Mouse (Mus musculus): ENCODE measurements around the gene Rhbdd1. TPM values are rescaled to one million over a fixed set of nuclear protein-coding genes. Genes with fewer than 3 reads are reported as not detected.

Gene Rhbdd1
- polyA plus RNA-seq, 1 experiment from 2014 or later, result 36.5 TPM

DNA sequence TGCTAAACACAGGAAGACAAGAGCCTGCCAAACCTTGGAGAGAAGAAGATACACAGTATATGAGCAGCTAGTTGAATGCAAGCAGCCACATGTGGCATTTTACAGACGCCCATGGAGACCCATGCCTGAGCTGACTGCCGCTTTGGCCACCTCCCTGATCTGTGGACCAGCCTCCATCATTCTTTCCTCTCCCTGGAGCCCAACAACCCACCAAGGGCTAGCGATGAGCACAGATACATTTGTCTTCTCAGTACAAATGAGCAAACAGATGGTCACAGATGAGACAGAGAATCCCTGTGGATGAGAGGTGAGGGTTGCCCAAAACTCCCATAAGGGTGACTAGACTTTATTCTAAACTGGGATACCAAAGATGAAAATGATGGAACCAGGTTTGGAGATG lies 137.8 kb downstream of the Rhbdd1 start:
- ChIA-PET POLR2A (no interaction called here), CTCF (no interaction called here)
- in situ Hi-C loops (cut with MboI; ENCODE audit: low pct_unique_long_range_greater_than_20kb), result loop anchor here (25.0 kb wide), 1 partner anchor 1617 kb away; no protein-coding TSS in a partner anchor
- no peak for ATAC-seq
- no peaks in the 10 kb centered on the region for H3K27me3 ChIP-seq
- DNase-seq (ENCODE audit: low read depth, low spot score), result no peak
- no peak for TF ChIP-seq CTCF (IDR thresholded peaks at IDR 0.05)

- ATAC-seq (no peak), DNase-seq (ENCODE audit: low read depth, low spot score) (no peak)
- no peak for TF ChIP-seq CTCF (IDR thresholded peaks at IDR 0.05)
- in situ Hi-C loops (cut with MboI; ENCODE audit: low pct_unique_long_range_greater_than_20kb), result loop anchor here (25.0 kb wide), 1 partner anchor 1622 kb away; no protein-coding TSS in a partner anchor
- H3K27me3 ChIP-seq, result no peaks in the 10 kb centered on the region
- ChIA-PET CTCF (no interaction called here), POLR2A (no interaction called here)
Observed at GRCm38 (mm10) chr1:82459350-82459749, 143.1 kb downstream of the Rhbdd1 start.

- TF ChIP-seq CTCF (IDR thresholded peaks at IDR 0.05), result no peak
- CTCF ChIA-PET, result no interaction called here
- POLR2A ChIA-PET, result no interaction called here
- DNase-seq (ENCODE audit: low read depth, low spot score), result no peak
- no peak for ATAC-seq
- no peaks in the 10 kb centered on the region for H3K27me3 ChIP-seq
- in situ Hi-C loops (cut with MboI; ENCODE audit: low pct_unique_long_range_greater_than_20kb), result loop anchor here (25.0 kb wide), 1 partner anchor 1623 kb away; no protein-coding TSS in a partner anchor
Observed at GRCm38 (mm10) chr1:82459926-82460325, 143.7 kb downstream of the Rhbdd1 start.

DNA sequence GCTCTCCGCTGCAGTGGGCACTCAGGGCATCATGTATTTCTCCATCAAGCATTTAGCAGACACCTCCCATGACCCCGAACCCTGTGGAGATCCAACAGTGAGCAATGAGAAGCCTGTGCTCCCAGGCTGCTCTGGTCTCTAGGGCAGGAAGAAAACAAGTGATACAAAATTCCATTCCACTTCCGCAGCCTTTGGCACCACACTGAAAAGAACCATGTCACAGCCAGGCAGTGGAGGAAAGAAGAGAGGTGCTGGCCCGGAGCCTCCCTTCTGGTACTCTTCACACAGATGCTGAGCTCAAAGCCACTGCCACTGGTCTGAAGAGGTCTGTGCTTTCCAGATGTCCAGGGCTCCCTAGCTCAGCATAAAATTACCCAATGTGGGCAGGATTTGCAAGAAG lies 144.8 kb downstream of the Rhbdd1 start:
- in situ Hi-C loops (cut with MboI; ENCODE audit: low pct_unique_long_range_greater_than_20kb), result loop anchor here (25.0 kb wide), 1 partner anchor 1624 kb away; no protein-coding TSS in a partner anchor
- ChIA-PET POLR2A (no interaction called here), CTCF (interaction anchor here (1.7 to 2.2 kb wide), 2 partner anchors 10 to 1160 kb away, joined by 4 to 7 read pairs; no protein-coding TSS in a partner anchor)
- no peak for TF ChIP-seq CTCF (IDR thresholded peaks at IDR 0.05)
- DNase-seq (ENCODE audit: low read depth, low spot score) (no peak), ATAC-seq (no peak)
- no peaks in the 10 kb centered on the region for H3K27me3 ChIP-seq

DNA sequence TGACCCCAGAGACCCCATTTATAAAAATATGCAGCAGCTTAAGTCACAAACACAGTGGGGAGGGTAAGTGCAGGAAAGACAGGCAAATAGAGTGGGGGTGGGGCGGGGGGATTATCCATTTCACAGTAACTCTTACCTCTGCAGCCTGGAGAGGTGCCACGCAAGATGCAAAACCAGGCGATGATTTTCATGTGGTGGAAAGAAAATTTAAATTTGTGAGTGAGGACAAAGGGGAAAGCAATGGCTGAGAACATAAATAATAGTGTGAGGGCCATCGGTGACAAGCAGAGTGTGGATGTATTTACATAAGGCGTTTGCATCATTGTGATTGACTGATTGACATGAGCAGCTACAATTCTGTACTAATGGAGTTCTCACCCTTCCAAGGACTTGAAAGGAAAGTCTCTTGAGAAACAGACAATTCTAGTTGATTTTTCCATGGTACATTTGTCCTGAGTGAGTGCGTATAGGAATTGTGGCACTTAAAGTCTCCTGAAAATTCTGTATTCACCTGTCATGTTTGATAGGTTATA lies 149.1 kb downstream of the Rhbdd1 start:
- POLR2A ChIA-PET, result no interaction called here
- TF ChIP-seq CTCF (IDR thresholded peaks at IDR 0.05), result no peak
- no peak for ATAC-seq
- in situ Hi-C loops (cut with MboI; ENCODE audit: low pct_unique_long_range_greater_than_20kb), result loop anchor here (25.0 kb wide), 1 partner anchor 1628 kb away; no protein-coding TSS in a partner anchor
- CTCF ChIA-PET, result interaction anchor here (1.1 kb wide), 1 partner anchor 11 kb away, joined by 5 read pairs; no protein-coding TSS in a partner anchor
- no peak for DNase-seq (ENCODE audit: low read depth, low spot score)
- no peaks in the 10 kb centered on the region for H3K27me3 ChIP-seq

GRCm38 (mm10) chr1:82468872-82469271 lies 152.6 kb downstream of the Rhbdd1 start:
- in situ Hi-C loops (cut with MboI; ENCODE audit: low pct_unique_long_range_greater_than_20kb), result loop anchor here (25.0 kb wide), 1 partner anchor 1632 kb away; no protein-coding TSS in a partner anchor
- CTCF ChIA-PET, result interaction anchor here (1.7 kb wide), 1 partner anchor 10 kb away, joined by 5 read pairs; no protein-coding TSS in a partner anchor
- no peak for DNase-seq (ENCODE audit: low read depth, low spot score)
- no peak for TF ChIP-seq CTCF (IDR thresholded peaks at IDR 0.05)
- ATAC-seq, result no peak
- no peaks in the 10 kb centered on the region for H3K27me3 ChIP-seq
- POLR2A ChIA-PET, result no interaction called here

DNA sequence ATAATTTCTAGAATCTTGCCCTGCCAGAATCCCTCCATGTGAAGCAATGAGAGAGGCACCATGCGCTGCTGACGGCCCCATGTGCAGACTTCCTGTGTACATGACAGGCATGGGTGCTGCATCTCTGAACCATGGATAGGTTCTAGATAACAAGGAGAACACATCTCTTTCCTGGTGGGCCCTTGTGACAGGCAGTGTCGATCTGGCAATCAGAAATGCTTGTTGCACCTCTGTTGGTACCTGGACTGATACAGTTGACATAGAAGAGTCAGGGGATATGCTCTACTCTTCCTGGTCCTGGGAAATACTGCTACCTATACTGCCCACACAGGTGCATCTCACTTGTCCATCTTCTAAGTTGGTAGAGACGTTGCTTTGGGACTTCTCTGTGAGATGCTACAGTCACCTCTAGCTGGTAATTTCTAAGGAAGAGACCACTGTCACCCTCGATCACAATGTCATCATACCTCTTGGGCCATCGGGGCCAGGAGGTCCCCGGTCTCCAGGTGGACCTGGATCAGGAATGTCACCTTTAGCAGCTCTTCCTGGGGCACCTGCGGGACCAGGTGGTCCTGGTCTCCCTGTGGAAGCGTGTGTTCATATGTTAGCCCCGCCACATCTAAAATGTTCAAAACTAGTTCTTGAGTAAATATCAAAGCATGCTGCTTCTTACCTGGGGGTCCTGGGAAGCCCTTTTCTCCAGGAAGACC lies 154.4 kb downstream of the Rhbdd1 start:
- ATAC-seq, result no peak
- in situ Hi-C loops (cut with MboI; ENCODE audit: low pct_unique_long_range_greater_than_20kb), result loop anchor here (25.0 kb wide), 1 partner anchor 1633 kb away; no protein-coding TSS in a partner anchor
- CTCF ChIA-PET, result interaction anchor here (1.2 to 2.6 kb wide), 2 partner anchors 9 to 12 kb away, joined by 3 to 7 read pairs; no protein-coding TSS in a partner anchor
- POLR2A ChIA-PET, result no interaction called here
- TF ChIP-seq CTCF (IDR thresholded peaks at IDR 0.05), result no peak
- DNase-seq (ENCODE audit: low read depth, low spot score), result no peak
- no peaks in the 10 kb centered on the region for H3K27me3 ChIP-seq

GRCm38 (mm10) chr1:82473467-82473866 lies 157.2 kb downstream of the Rhbdd1 start:
- CTCF ChIA-PET, result interaction anchor here (1.3 kb wide), 1 partner anchor 11 kb away, joined by 4 read pairs; no protein-coding TSS in a partner anchor
- no peak for TF ChIP-seq CTCF (IDR thresholded peaks at IDR 0.05)
- POLR2A ChIA-PET, result no interaction called here
- no peaks in the 10 kb centered on the region for H3K27me3 ChIP-seq
- DNase-seq (ENCODE audit: low read depth, low spot score) (no peak), ATAC-seq (no peak)
- in situ Hi-C loops (cut with MboI; ENCODE audit: low pct_unique_long_range_greater_than_20kb), result loop anchor here (25.0 kb wide), 1 partner anchor 1636 kb away; no protein-coding TSS in a partner anchor

DNA sequence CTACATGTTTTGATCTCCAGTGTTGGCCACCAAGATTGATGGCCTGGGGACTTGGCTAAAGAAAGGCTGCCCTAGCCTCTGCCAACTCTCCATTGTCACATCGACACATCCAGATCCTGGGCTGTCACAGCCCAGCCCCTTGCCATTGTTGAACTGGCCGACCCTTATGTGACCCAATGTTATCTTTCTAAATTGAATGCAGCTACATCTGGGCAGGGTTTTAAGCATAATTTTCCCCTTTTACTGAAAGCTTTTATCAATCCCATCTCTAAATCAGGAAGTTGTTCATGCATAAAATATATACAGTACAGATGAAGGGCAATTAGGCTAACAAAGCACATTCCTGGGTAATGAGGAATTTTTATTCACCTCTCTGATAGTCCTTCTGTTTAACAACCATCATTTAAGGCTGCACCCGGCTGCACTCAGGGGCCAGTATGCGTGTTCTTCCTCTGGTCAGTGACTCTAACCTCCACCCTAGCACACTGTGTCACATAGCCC lies 158.3 kb downstream of the Rhbdd1 start:
- POLR2A ChIA-PET, result no interaction called here
- no peaks in the 10 kb centered on the region for H3K27me3 ChIP-seq
- CTCF ChIA-PET, result interaction anchor here (1.3 kb wide), 1 partner anchor 12 kb away, joined by 4 read pairs; no protein-coding TSS in a partner anchor
- in situ Hi-C loops (cut with MboI; ENCODE audit: low pct_unique_long_range_greater_than_20kb), result loop anchor here (25.0 kb wide), 1 partner anchor 1637 kb away; no protein-coding TSS in a partner anchor
- TF ChIP-seq CTCF (IDR thresholded peaks at IDR 0.05), result no peak
- DNase-seq (ENCODE audit: low read depth, low spot score) (no peak), ATAC-seq (no peak)

- DNase-seq (ENCODE audit: low read depth, low spot score) (no peak), ATAC-seq (no peak)
- ChIA-PET CTCF (interaction anchor here (1.7 to 1.9 kb wide), 2 partner anchors 10 to 1156 kb away, joined by 3 to 5 read pairs; no protein-coding TSS in a partner anchor), POLR2A (no interaction called here)
- no peak for TF ChIP-seq CTCF (IDR thresholded peaks at IDR 0.05)
- no peaks in the 10 kb centered on the region for H3K27me3 ChIP-seq
- in situ Hi-C loops (cut with MboI; ENCODE audit: low pct_unique_long_range_greater_than_20kb), result no loop called here
Observed at GRCm38 (mm10) chr1:82475254-82475653, 159.0 kb downstream of the Rhbdd1 start.

Data from Patski (cell line).